Mouse (Mus musculus): ENCODE results near the gene Zfp748.

Zfp748 gene

DNA sequence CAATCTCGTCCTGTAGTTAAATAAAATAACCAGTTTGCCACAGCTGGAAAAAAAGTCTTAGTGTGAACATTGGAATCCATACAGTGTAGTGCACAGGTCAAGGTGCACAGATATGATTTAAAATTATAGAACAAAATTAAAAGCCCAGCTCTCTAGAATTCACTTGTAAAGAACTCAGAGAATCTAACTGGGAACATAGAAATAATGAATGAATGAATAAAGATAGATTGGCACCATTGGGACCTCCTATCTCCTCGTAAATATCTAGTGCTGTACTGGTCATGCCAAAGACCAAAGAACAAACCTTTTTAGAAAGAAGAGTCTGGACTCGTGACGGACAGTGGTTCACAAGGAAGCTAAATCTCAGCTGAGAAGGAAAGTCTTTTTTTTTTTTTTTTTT is at the start of gene Zfp748:
Zfp748 (minus strand) TSS at position 101 of the 400 bp plus-strand sequence.
- WGBS: 75% methylated on average over 4 of the region's 4 CpGs

- WGBS: 79% methylated on average over 5 of the region's 5 CpGs
Measured at GRCm38 (mm10) chr13:67572591-67573189, 19.1 kb upstream of the Zfp748 start.

DNA sequence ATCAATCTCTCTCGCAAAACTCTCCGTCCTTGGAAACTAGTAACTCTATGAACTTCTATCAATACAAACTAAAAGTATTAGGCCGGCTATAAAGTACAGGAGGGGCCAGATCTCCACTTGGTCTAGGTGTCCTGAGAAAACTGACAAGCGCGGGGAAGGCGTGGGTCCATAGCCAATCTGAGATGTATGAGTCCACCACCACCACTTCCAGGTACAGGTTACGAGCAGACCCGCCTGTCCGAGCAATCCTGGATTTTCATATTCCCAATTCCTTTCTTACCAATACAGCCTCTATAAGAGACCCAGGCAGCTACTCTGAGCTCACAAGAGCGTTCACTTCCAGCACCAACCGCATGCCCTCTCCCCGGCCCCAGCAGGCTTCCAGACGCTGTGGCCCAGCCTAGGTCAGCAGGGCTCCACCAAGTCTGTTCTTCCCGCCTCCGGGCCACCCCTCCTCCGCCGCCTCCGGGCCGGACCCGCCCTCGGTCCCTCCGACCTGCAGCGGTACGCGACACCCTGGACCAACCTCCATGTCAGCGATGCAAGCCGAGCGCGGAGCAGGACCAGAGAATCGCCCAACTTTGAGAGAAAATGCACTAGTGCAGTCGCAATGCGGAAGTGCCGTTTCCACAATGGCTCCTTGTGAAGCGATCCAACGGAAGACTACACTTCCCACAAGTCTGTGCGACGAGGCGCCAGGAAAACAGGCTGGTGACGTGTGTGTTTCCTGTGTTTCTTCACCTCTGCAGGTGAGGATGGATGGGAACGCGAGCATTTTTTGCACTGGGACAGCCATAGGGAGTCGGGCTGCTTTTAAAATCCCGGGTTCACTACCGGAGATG is 904 bp downstream of the Zfp748 start:
- WGBS: under 1% methylated on average over 44 of the region's 44 CpGs

GRCm38 (mm10) chr13:67545941-67546340 is 7.7 kb downstream of the Zfp748 start:
- WGBS: 81% methylated on average over 1 of the region's 1 CpGs

DNA sequence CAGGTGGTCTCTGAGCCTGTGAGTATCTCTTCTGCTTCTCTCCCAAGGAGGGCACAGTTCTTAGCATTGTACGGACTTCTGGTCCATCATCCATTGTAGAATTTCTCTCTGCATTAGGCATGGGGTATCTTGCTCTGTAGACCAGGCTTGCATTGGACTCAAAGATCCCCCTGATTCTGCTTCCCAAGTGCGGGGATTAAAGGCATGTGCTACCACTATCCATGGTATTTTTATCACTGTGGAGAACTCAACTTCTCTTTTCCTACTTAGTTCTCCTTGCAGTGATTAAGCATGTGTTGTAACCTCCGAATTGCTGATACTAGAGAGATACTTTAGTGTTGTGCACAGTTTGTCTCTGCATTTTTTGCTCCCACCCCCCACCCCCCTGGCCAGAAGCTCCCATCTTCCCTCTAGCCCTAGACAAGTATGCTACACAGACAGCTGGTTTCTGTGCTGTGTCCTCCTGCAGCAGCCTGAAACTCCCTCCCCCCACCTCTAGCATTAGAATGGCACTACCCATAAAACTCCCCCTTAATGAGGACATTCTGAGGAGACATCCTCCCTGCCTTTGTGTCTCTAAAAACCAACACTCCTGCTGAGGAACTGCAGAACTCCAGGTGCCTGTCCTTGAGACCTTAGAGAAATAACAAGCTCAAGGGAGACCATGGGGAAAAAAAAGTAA is 26.4 kb downstream of the Zfp748 start:
- 77% methylated on average over 3 of the region's 3 CpGs for WGBS

- WGBS: under 1% methylated on average over 27 of the region's 27 CpGs
Measured at GRCm38 (mm10) chr13:67525753-67526410, 27.7 kb downstream of the Zfp748 start, which contains the start of the genes Gm26965 and Zfp87. TSS of gene Gm26965 (minus strand) at chr13:67526151. TSS of gene Zfp87 (minus strand) at chr13:67526177.

- 65% methylated on average over 1 of the region's 1 CpGs for WGBS
Measured at GRCm38 (mm10) chr13:67500908-67501307, 52.7 kb downstream of the Zfp748 start.

GRCm38 (mm10) chr13:67500084-67500719 is 53.4 kb downstream of the Zfp748 start, which contains the start of gene Zfp58:
TSS of gene Zfp58 (minus strand) at chr13:67500555.
- under 1% methylated on average over 22 of the region's 22 CpGs for WGBS

DNA sequence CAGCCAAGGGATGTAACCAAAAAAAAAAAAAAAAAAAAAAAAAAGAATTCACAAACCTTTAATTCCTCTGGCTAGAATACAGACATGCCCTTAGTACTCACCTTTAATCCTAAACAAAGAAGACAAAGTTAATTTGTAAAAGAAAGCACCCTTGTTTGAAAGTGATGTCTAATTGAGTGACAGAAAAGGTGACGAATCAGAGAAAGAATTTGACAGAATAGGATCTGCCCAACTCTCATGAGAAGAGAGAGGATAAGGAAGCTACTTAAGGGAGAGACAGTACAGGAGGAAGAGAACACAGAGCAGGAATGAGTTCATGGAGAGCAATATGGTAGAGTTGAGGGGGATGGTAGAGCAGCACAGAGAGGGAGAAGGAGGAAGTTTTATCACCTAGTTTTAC is 58.0 kb downstream of the Zfp748 start:
- WGBS: 98% methylated on average over 1 of the region's 1 CpGs
